Mouse (Mus musculus): ENCODE measurements around the gene Mrps24. TPM values are rescaled to one million over a fixed set of nuclear protein-coding genes. Genes with fewer than 3 reads are reported as not detected.
A peak's percentile ranks its signal among the peaks of the same experiment; 100 is the strongest.

Gene Mrps24
- total and polyA plus RNA-seq, 3 experiments: 73.8 to 107 (median 90.8) TPM

GRCm38 (mm10) chr11:5744951-5745350 is 29.5 kb upstream of the Mrps24 start:
- in situ Hi-C loops (cut with MboI; ENCODE audit: low pct_ligation_motif_present, low pct_unique_long_range_greater_than_20kb, low sequenced_read_pairs) (no loop called here), dilution Hi-C loops (cut with MboI; ENCODE audit: extremely low pct_ligation_motif_present, extremely low pct_unique_long_range_greater_than_20kb, low sequenced_read_pairs) (no loop called here)
- no peak for DNase-seq (ENCODE audit: extremely low read depth)
- no peak overlapping the region for H3K27ac ChIP-seq (ENCODE audit: insufficient read depth, low read depth)
- H3K79me2 ChIP-seq (replicated peaks; ENCODE audit: control insufficient read depth, extremely low read depth, insufficient read depth, poor library complexity, severe bottlenecking): peaks cover 2% of the 10 kb centered on the region; the same call in 1 of the 2 replicates
- no peak overlapping the region for H3K4me3 ChIP-seq (replicated peaks in 1 of 3; ENCODE audit: low read depth in 2 of 3, low read length in 2 of 3, poor library complexity in 1 of 3)
- H3K4me1 ChIP-seq (ENCODE audit: control insufficient read depth in 1 of 2, insufficient read depth in 2 of 2): peaks cover 2 to 17% of the 10 kb centered on the region in 2 experiments
- H3K27me3 ChIP-seq (replicated peaks): no peaks in the 10 kb centered on the region
- no peak overlapping the region for H3K4me2 ChIP-seq (ENCODE audit: insufficient read depth, low read depth, poor library complexity, severe bottlenecking)
- TF ChIP-seq NRF1 (IDR thresholded peaks at IDR 0.05; ENCODE audit: low read depth, low read length) (no peak), MYC (IDR thresholded peaks at IDR 0.05; ENCODE audit: low read depth, low read length) (no peak), IRF4 (IDR thresholded peaks at IDR 0.05; ENCODE audit: low read depth, low read length) (peak; percentile 91), ELF1 (IDR thresholded peaks at IDR 0.05; ENCODE audit: low read depth, low read length) (no peak), RCOR1 (conservative IDR thresholded peaks at IDR 0.05; ENCODE audit: low read depth, low read length) (peak; percentile 68), ZMIZ1 (IDR thresholded peaks at IDR 0.05; ENCODE audit: low read depth, low read length) (no peak), MEF2A (IDR thresholded peaks at IDR 0.05; ENCODE audit: borderline replicate concordance, low read depth, low read length) (peak; percentile 42; the same call in 1 of the 2 replicates), CTCF (conservative IDR thresholded peaks at IDR 0.05 in 1 of 2, IDR thresholded peaks at IDR 0.05 in 1 of 2; ENCODE audit: low read depth in 2 of 2, low read length in 2 of 2) (no peak), JUND (conservative IDR thresholded peaks at IDR 0.05; ENCODE audit: low read depth, low read length) (peak; percentile 60; the same call in 1 of the 2 replicates), PAX5 (IDR thresholded peaks at IDR 0.05; ENCODE audit: low read length) (no peak), MAX (IDR thresholded peaks at IDR 0.05; ENCODE audit: low read length) (no peak), SMC3 (IDR thresholded peaks at IDR 0.05; ENCODE audit: low read depth, low read length) (no peak), BHLHE40 (IDR thresholded peaks at IDR 0.05; ENCODE audit: low read depth, low read length) (peak; percentile 20; the same call in 1 of the 2 replicates), CHD2 (IDR thresholded peaks at IDR 0.05; ENCODE audit: low read length) (no peak), POLR2A (IDR thresholded peaks at IDR 0.05; ENCODE audit: low read depth, low read length) (no peak), POLR2AphosphoS2 (IDR thresholded peaks at IDR 0.05; ENCODE audit: low read depth, low read length) (no peak), MAZ (IDR thresholded peaks at IDR 0.05; ENCODE audit: low read depth, low read length) (no peak), SIN3A (IDR thresholded peaks at IDR 0.05; ENCODE audit: low read length) (no peak), ETS1 (conservative IDR thresholded peaks at IDR 0.05; ENCODE audit: low read depth, low read length) (0 out of 2 replicates have a peak, but pooled peaks have one; percentile 43), USF2 (conservative IDR thresholded peaks at IDR 0.05; ENCODE audit: low read depth, low read length) (no peak), HCFC1 (IDR thresholded peaks at IDR 0.05; ENCODE audit: low read depth, low read length) (peak; percentile 25; the same call in 1 of the 2 replicates), ZC3H11A (IDR thresholded peaks at IDR 0.05; ENCODE audit: low read depth, low read length) (no peak), CHD1 (IDR thresholded peaks at IDR 0.05; ENCODE audit: low read depth, low read length) (no peak), TBP (conservative IDR thresholded peaks at IDR 0.05; ENCODE audit: low read depth, low read length) (0 out of 2 replicates have a peak, but pooled peaks have one; percentile 6), EP300 (IDR thresholded peaks at IDR 0.05; ENCODE audit: low read length) (peak; percentile 89), E2F4 (IDR thresholded peaks at IDR 0.05; ENCODE audit: insufficient replicate concordance, low read depth, low read length) (no peak), JUN (IDR thresholded peaks at IDR 0.05; ENCODE audit: insufficient read depth, low read depth, low read length) (peak; percentile 76), TCF12 (IDR thresholded peaks at IDR 0.05; ENCODE audit: low read depth, low read length) (peak; percentile 17; the same call in 1 of the 2 replicates), NELFE (IDR thresholded peaks at IDR 0.05; ENCODE audit: low read depth, low read length) (no peak), UBTF (IDR thresholded peaks at IDR 0.05; ENCODE audit: low read depth, low read length) (no peak)
- H3K9ac ChIP-seq (ENCODE audit: insufficient read depth, low read depth): no peak overlapping the region
- no peaks in the 10 kb centered on the region for H3K36me3 ChIP-seq (replicated peaks in 1 of 2; ENCODE audit: control insufficient read depth in 1 of 2, insufficient read depth in 1 of 2, low read length in 1 of 2)
- peaks cover 5% of the 10 kb centered on the region for H3K9me3 ChIP-seq (replicated peaks; ENCODE audit: low read length)

Data from CH12.LX (cell line).